Mouse (Mus musculus) heart, embryonic 14.5 days (tissue): ENCODE data around the gene Pde4b. TPM values are rescaled to one million over a fixed set of nuclear protein-coding genes. Genes with fewer than 3 reads are reported as not detected.

Experiments used
- ATAC-seq: fragments of 200-750 bp; cut with Nextera tagmentation; 2 replicates; pipeline ENCODE4 v1.8.0; 2017; ENCODE audit warnings: low read depth, moderate TSS enrichment; ENCODE audit not compliant: insufficient number of reproducible peaks, insufficient read depth, low FRiP score
- H3K27ac ChIP-seq, 2 experiments: fragments of 200-500 bp in 1 of 2; fragments of 300-500 bp in 1 of 2; sonication (generic) in 1 of 2; replicated peaks in 1 of 2; 2 replicates each; pipeline ENCODE4 v1.5.1; 2012 to 2014; ENCODE audit warnings: low read depth in 2 of 2, low read length in 2 of 2, control low read depth in 1 of 2, mild to moderate bottlenecking in 1 of 2, mixed read lengths in 1 of 2; ENCODE audit not compliant: control insufficient read depth in 1 of 2, insufficient read depth in 1 of 2
- H3K27me3 ChIP-seq: fragments of 300-500 bp; sonication (generic); 2 replicates; pipeline ENCODE4 v1.6.1; 2014; ENCODE audit warnings: mild to moderate bottlenecking, low read length, control low read depth; ENCODE audit not compliant: control insufficient read depth, insufficient read depth
- H3K36me3 ChIP-seq: fragments of 300-500 bp; sonication (generic); 2 replicates; pipeline ENCODE4 v1.6.1; 2014; ENCODE audit warnings: mild to moderate bottlenecking, control low read depth, low read length, mixed read lengths; ENCODE audit not compliant: control insufficient read depth, insufficient read depth
- H3K4me1 ChIP-seq, 2 experiments: fragments of 200-500 bp in 1 of 2; fragments of 300-500 bp in 1 of 2; sonication (generic) in 1 of 2; 2 replicates each; pipeline ENCODE4 v1.6.1; 2012 to 2014; ENCODE audit warnings: low read length in 2 of 2, control low read depth in 1 of 2, mixed read lengths in 1 of 2; ENCODE audit not compliant: control insufficient read depth in 2 of 2, insufficient read depth in 2 of 2
- H3K4me2 ChIP-seq: fragments of 300-500 bp; sonication (generic); 2 replicates; pipeline ENCODE4 v1.6.1; 2014; ENCODE audit warnings: mild to moderate bottlenecking, low read length
- H3K4me3 ChIP-seq, 2 experiments: fragments of 200-500 bp in 1 of 2; fragments of 300-500 bp in 1 of 2; sonication (generic) in 1 of 2; 2 replicates each; pipeline ENCODE4 v1.5.1; 2012 to 2014; ENCODE audit warnings: low read length in 2 of 2, mild to moderate bottlenecking in 2 of 2, control low read depth in 1 of 2, low read depth in 1 of 2, moderate library complexity in 1 of 2; ENCODE audit not compliant: control insufficient read depth in 1 of 2, insufficient read depth in 1 of 2
- H3K9ac ChIP-seq: fragments of 300-500 bp; sonication (generic); 2 replicates; pipeline ENCODE4 v1.6.1; 2014; ENCODE audit warnings: mild to moderate bottlenecking, low read length
- H3K9me3 ChIP-seq: fragments of 300-500 bp; sonication (generic); 2 replicates; pipeline ENCODE4 v1.6.1; 2016; ENCODE audit warnings: low read length, control low read depth; ENCODE audit not compliant: control insufficient read depth
- WGBS: fragments of 180-500 bp; shearing (Covaris S2); extraction: QIAGEN DNeasy Blood & Tissue Kit; methylation state at CpG from one replicate; pipeline ENCODE4 v1.1.7; 2014; 5-methylcytosine and 5-hydroxymethylcytosine counted together
- polyA plus RNA-seq: library from polyadenylated mRNA; unstranded; fragments of >200 nt; fragmentation: Nextera tagmentation; extraction: Ambion mirVana; gene quantifications from 2 replicates; pipeline ENCODE4 v1.2.1, GENCODE M21; 2014

Gene Pde4b
- polyA plus RNA-seq, 1 experiment from 2014 or later: 30.5 TPM

DNA sequence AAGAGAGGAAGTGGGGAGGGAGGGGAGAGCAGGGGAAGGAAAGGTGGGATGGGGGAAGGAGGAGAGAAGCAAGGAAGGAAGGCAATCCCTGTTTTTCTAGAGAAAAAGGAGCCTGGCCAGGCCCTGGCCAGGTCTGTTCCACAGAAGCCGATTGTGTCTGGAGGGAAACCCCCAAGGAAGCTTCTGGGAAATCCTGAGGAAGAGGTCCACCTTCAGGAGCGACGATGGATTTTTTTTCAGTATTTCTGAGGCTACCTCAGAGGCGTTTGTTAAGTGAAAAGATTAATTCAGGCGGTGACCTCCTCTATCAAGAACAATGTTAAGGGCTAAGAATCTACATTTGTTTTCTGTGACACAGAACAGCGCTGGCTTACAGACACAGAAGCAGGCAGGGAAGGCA, 542.9 kb downstream of the Pde4b start:
- Histone ChIP-seq H3K27ac (peak overlapping the region; percentile 29 to 34; a peak in 1 of 4 replicates), H3K9me3 (no peaks in the 10 kb centered on the region), H3K4me1 (peaks cover 6 to 13% of the 10 kb centered on the region in 2 experiments; a peak in 3 of 4 replicates), H3K4me3 (no peak overlapping the region), H3K27me3 (no peaks in the 10 kb centered on the region), H3K4me2 (no peak overlapping the region), H3K9ac (no peak overlapping the region), H3K36me3 (no peaks in the 10 kb centered on the region)
- no peak for ATAC-seq
- 40% methylated on average over 6 of the region's 6 CpGs for WGBS

DNA sequence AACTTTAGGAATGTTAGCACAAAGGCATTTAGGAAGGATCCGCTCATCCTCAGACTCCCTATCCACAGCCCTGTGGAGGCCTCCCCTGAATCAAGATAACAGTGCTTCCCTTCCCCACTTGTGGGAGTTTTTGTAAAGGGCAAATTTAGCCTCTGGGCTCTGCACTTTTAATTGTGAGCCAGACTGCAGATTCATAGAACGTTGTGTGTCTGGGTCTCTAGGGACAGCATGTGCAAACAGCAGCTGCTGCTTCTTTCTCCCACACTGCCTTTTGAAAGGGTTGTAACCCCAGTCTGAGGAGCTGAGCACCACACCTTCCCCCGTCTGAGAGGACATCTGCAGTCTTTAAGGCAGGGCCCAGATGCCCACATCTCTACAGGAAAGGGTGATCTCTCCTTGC, 544.3 kb downstream of the Pde4b start:
- H3K36me3 ChIP-seq: no peaks in the 10 kb centered on the region
- WGBS: 47% methylated on average over 3 of the region's 3 CpGs
- H3K9ac ChIP-seq: no peak overlapping the region
- no peak overlapping the region for H3K27ac ChIP-seq
- H3K4me3 ChIP-seq: no peak overlapping the region
- ATAC-seq: no peak
- H3K9me3 ChIP-seq: no peaks in the 10 kb centered on the region
- H3K27me3 ChIP-seq: no peaks in the 10 kb centered on the region
- H3K4me2 ChIP-seq: no peak overlapping the region
- H3K4me1 ChIP-seq: peaks cover 15 to 24% of the 10 kb centered on the region in 2 experiments

DNA sequence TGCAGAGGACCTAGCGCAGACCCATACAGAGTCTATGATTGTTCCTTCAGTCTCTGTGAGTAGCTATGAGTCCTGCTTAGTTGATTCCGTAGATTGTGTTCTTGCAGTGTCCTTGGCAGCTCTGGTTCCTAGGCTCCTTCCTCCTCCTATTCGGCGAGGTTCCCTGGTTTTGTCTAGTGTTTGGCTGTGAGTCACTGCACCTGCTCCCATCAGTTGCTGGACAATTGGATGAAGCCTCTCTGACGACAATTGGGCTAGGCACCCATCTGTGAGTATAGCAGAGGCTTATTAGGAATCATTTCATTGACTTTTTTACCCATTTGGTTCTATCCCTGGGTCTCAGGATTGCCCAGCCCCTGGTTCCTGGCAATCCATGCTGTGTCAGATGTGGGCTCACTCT, 545.9 kb downstream of the Pde4b start:
- Histone ChIP-seq H3K9ac (no peak overlapping the region), H3K27ac (no peak overlapping the region), H3K27me3 (no peaks in the 10 kb centered on the region), H3K9me3 (no peaks in the 10 kb centered on the region), H3K4me3 (no peak overlapping the region), H3K4me2 (no peak overlapping the region), H3K4me1 (peaks cover 17 to 33% of the 10 kb centered on the region in 2 experiments), H3K36me3 (no peaks in the 10 kb centered on the region)
- WGBS: 89% methylated on average over 5 of the region's 5 CpGs
- ATAC-seq: no peak

GRCm38 (mm10) chr4:102635258-102635657, 547.9 kb downstream of the Pde4b start:
- Histone ChIP-seq H3K4me2 (peak overlapping the region; percentile 28; the same call in 1 of the 2 replicates), H3K4me1 (peaks cover 17 to 33% of the 10 kb centered on the region in 2 experiments), H3K9ac (no peak overlapping the region), H3K27me3 (no peaks in the 10 kb centered on the region), H3K27ac (peak overlapping the region; percentile 71 to 83), H3K4me3 (no peak overlapping the region), H3K9me3 (no peaks in the 10 kb centered on the region), H3K36me3 (no peaks in the 10 kb centered on the region)
- WGBS: 3% methylated on average over 9 of the region's 9 CpGs
- peak; percentile 83 for ATAC-seq

GRCm38 (mm10) chr4:102635944-102636343, 548.6 kb downstream of the Pde4b start:
- Histone ChIP-seq H3K4me3 (no peak overlapping the region), H3K36me3 (no peaks in the 10 kb centered on the region), H3K4me1 (peaks cover 17 to 33% of the 10 kb centered on the region in 2 experiments), H3K9ac (no peak overlapping the region), H3K27ac (peak overlapping the region; percentile 71 to 83), H3K27me3 (no peaks in the 10 kb centered on the region), H3K4me2 (no peak overlapping the region), H3K9me3 (no peaks in the 10 kb centered on the region)
- no peak for ATAC-seq
- WGBS: 24% methylated on average over 8 of the region's 8 CpGs

GRCm38 (mm10) chr4:102637348-102637910, 550.1 kb downstream of the Pde4b start:
- WGBS: 60% methylated on average over 4 of the region's 4 CpGs
- Histone ChIP-seq H3K36me3 (no peaks in the 10 kb centered on the region), H3K9ac (no peak overlapping the region), H3K4me1 (peaks cover 13 to 29% of the 10 kb centered on the region in 2 experiments), H3K4me3 (no peak overlapping the region), H3K27ac (peak overlapping the region; percentile 9 to 12; a peak in 1 of 4 replicates), H3K27me3 (no peaks in the 10 kb centered on the region), H3K9me3 (no peaks in the 10 kb centered on the region), H3K4me2 (no peak overlapping the region)
- ATAC-seq: no peak

DNA sequence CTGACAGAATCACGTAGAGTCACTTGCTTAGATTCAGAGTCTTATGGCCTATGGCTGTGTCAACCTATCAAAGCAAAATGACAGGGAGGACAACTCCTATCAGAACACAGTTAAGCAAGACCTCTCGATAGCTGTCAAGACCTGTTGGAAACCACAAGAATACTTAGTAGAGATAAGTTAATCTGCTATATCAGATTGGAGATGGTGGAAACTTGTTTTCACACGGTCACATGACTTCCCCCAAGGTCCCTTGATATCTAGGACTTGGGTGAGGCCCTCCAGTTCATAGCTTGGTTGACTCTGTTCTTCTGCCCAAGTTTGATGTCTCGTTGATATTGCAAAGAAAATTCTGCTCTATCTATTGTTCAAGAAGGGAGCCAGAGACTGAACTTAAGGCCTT, 553.6 kb downstream of the Pde4b start:
- Histone ChIP-seq H3K4me2 (no peak overlapping the region), H3K27ac (no peak overlapping the region), H3K4me1 (peaks cover 4 to 14% of the 10 kb centered on the region in 2 experiments), H3K27me3 (no peaks in the 10 kb centered on the region), H3K36me3 (no peaks in the 10 kb centered on the region), H3K4me3 (no peak overlapping the region), H3K9ac (no peak overlapping the region), H3K9me3 (no peaks in the 10 kb centered on the region)
- 79% methylated on average over 4 of the region's 4 CpGs for WGBS
- ATAC-seq: no peak

GRCm38 (mm10) chr4:102644062-102644461, 556.7 kb downstream of the Pde4b start:
- no peaks in the 10 kb centered on the region for H3K27me3 ChIP-seq
- ATAC-seq: no peak
- no peak overlapping the region for H3K27ac ChIP-seq
- H3K36me3 ChIP-seq: no peaks in the 10 kb centered on the region
- H3K4me1 ChIP-seq: peaks cover 0 to 3% of the 10 kb centered on the region in 2 experiments; a peak in 1 of 4 replicates
- WGBS: 55% methylated on average over 6 of the region's 6 CpGs
- H3K9ac ChIP-seq: no peak overlapping the region
- no peaks in the 10 kb centered on the region for H3K9me3 ChIP-seq
- H3K4me3 ChIP-seq: no peak overlapping the region
- no peak overlapping the region for H3K4me2 ChIP-seq
